Mouse (Mus musculus) left cerebral cortex, adult 18-20 months (tissue): ENCODE data around the gene Arid1a. TPM values are rescaled to one million over a fixed set of nuclear protein-coding genes. Genes with fewer than 3 reads are reported as not detected.

Experiments used
- DNase-seq, 2 experiments: peaks; one replicate each; pipeline ENCODE4 v3.0.0; 2021 to 2022; ENCODE audit warnings: low spot score in 2 of 2, mixed read lengths in 1 of 2
- total RNA-seq, 2 experiments: library from RNA; stranded (reverse); gene quantifications; 2 replicates each; pipeline ENCODE4 v1.2.3; 2021

Gene Arid1a
- total RNA-seq, 2 experiments from 2014 or later, result 83.3 to 86.2 TPM

- DNase-seq, result no peak
Measured at GRCm38 (mm10) chr4:133676189-133676588, 80.4 kb downstream of the Arid1a start.

- no peak for DNase-seq
Measured at GRCm38 (mm10) chr4:133675594-133676016, 81.0 kb downstream of the Arid1a start.

GRCm38 (mm10) chr4:133674331-133674695 lies 82.3 kb downstream of the Arid1a start:
- DNase-seq, result no peak

GRCm38 (mm10) chr4:133673666-133674330 lies 82.8 kb downstream of the Arid1a start:
- DNase-seq, result no peak

- DNase-seq, result no peak
Measured at GRCm38 (mm10) chr4:133672845-133673647, 83.5 kb downstream of the Arid1a start.

- DNase-seq, result peak; percentile 95 to 96
Measured at GRCm38 (mm10) chr4:133671881-133672844, 84.4 kb downstream of the Arid1a start, which contains the start of gene Pigv. TSS of gene Pigv (minus strand) at chr4:133672647.

- DNase-seq, result peak; percentile 84 to 89
Measured at GRCm38 (mm10) chr4:133671184-133671880, 85.2 kb downstream of the Arid1a start.

GRCm38 (mm10) chr4:133669652-133670210 lies 86.8 kb downstream of the Arid1a start:
- DNase-seq, result no peak

GRCm38 (mm10) chr4:133668537-133668936 lies 88.0 kb downstream of the Arid1a start:
- no peak for DNase-seq

- DNase-seq, result no peak
Measured at GRCm38 (mm10) chr4:133666199-133666598, 90.4 kb downstream of the Arid1a start.

- DNase-seq, result no peak
Measured at GRCm38 (mm10) chr4:133665118-133665517, 91.5 kb downstream of the Arid1a start.

GRCm38 (mm10) chr4:133662945-133663344 lies 93.6 kb downstream of the Arid1a start:
- DNase-seq, result no peak

GRCm38 (mm10) chr4:133662421-133662820 lies 94.1 kb downstream of the Arid1a start:
- no peak for DNase-seq

- DNase-seq, result peak; percentile 76 to 87
Measured at GRCm38 (mm10) chr4:133660193-133661155, 96.1 kb downstream of the Arid1a start.

- DNase-seq, result no peak
Measured at GRCm38 (mm10) chr4:133659497-133660192, 96.9 kb downstream of the Arid1a start.

GRCm38 (mm10) chr4:133658729-133659128 lies 97.8 kb downstream of the Arid1a start:
- no peak for DNase-seq

GRCm38 (mm10) chr4:133657829-133658458 lies 98.6 kb downstream of the Arid1a start:
- no peak for DNase-seq

GRCm38 (mm10) chr4:133656997-133657396 lies 99.6 kb downstream of the Arid1a start:
- DNase-seq, result no peak
